Mouse (Mus musculus): ENCODE results near the gene Slc45a3. TPM values are rescaled to one million over a fixed set of nuclear protein-coding genes. Genes with fewer than 3 reads are reported as not detected.
A peak's percentile ranks its signal among the peaks of the same experiment; 100 is the strongest.

The Slc45a3 gene
- total RNA-seq, 2 experiments from 2014 or later = 6.1 to 8.2 TPM

- intact Hi-C loops (cut with DNase I) = no loop called here
- DNase-seq = peak; percentile 51 to 55
Measured at GRCm38 (mm10) chr1:131963085-131963951, 551 bp downstream of the Slc45a3 start.

GRCm38 (mm10) chr1:131964100-131964499, 1.3 kb downstream of the Slc45a3 start:
- DNase-seq = peak; percentile 27 to 33
- intact Hi-C loops (cut with DNase I) = no loop called here

- intact Hi-C loops (cut with DNase I) = no loop called here
Measured at GRCm38 (mm10) chr1:131964580-131964979, 1.8 kb downstream of the Slc45a3 start.

GRCm38 (mm10) chr1:131965818-131966217, 3.1 kb downstream of the Slc45a3 start:
- DNase-seq = no peak
- intact Hi-C loops (cut with DNase I) = no loop called here

More at GRCm38 (mm10) chr1:131964580-131964979, 1.8 kb downstream of the Slc45a3 start:
- DNase-seq = no peak

GRCm38 (mm10) chr1:131967336-131967735, 4.6 kb downstream of the Slc45a3 start:
- no peak for DNase-seq
- intact Hi-C loops (cut with DNase I) = no loop called here

GRCm38 (mm10) chr1:131968556-131968955, 5.8 kb downstream of the Slc45a3 start:
- intact Hi-C loops (cut with DNase I) = no loop called here
- DNase-seq = no peak

GRCm38 (mm10) chr1:131968983-131969382, 6.2 kb downstream of the Slc45a3 start:
- no peak for DNase-seq
- intact Hi-C loops (cut with DNase I) = no loop called here

- no peak for DNase-seq
- intact Hi-C loops (cut with DNase I) = no loop called here
Measured at GRCm38 (mm10) chr1:131969825-131970224, 7.1 kb downstream of the Slc45a3 start.

GRCm38 (mm10) chr1:131970322-131970660, 7.5 kb downstream of the Slc45a3 start:
- intact Hi-C loops (cut with DNase I) = no loop called here

GRCm38 (mm10) chr1:131970661-131971520, 8.1 kb downstream of the Slc45a3 start:
- intact Hi-C loops (cut with DNase I) = no loop called here
- no peak for DNase-seq

More at GRCm38 (mm10) chr1:131970322-131970660, 7.5 kb downstream of the Slc45a3 start:
- DNase-seq = no peak

- intact Hi-C loops (cut with DNase I) = no loop called here
Measured at GRCm38 (mm10) chr1:131971771-131972497, 9.2 kb downstream of the Slc45a3 start.

GRCm38 (mm10) chr1:131972498-131973334, 9.9 kb downstream of the Slc45a3 start:
- intact Hi-C loops (cut with DNase I) = no loop called here
- no peak for DNase-seq

More at GRCm38 (mm10) chr1:131971771-131972497, 9.2 kb downstream of the Slc45a3 start:
- no peak for DNase-seq

GRCm38 (mm10) chr1:131973991-131974390, 11.2 kb downstream of the Slc45a3 start:
- intact Hi-C loops (cut with DNase I) = no loop called here
- no peak for DNase-seq

- intact Hi-C loops (cut with DNase I) = no loop called here
- no peak for DNase-seq
Measured at GRCm38 (mm10) chr1:131976886-131977285, 14.1 kb downstream of the Slc45a3 start.

GRCm38 (mm10) chr1:131980471-131980870, 17.7 kb downstream of the Slc45a3 start:
- intact Hi-C loops (cut with DNase I) = loop anchor here (2.0 to 5.0 kb wide), 2 partner anchors 67 to 70 kb away; partner anchors contain the start of gene Nucks1
- DNase-seq = no peak

- intact Hi-C loops (cut with DNase I) = loop anchor here (1.0 to 5.0 kb wide), 3 partner anchors 44 to 71 kb away; partner anchors contain the start of gene Nucks1
Measured at GRCm38 (mm10) chr1:131981378-131982013, 18.7 kb downstream of the Slc45a3 start.

GRCm38 (mm10) chr1:131982907-131983306, 20.1 kb downstream of the Slc45a3 start:
- DNase-seq = peak; percentile 79 to 87
- intact Hi-C loops (cut with DNase I) = loop anchor here (5.0 kb wide), 1 partner anchor 64 kb away; no protein-coding TSS in a partner anchor

More at GRCm38 (mm10) chr1:131981378-131982013, 18.7 kb downstream of the Slc45a3 start:
- peak; percentile 82 to 90 for DNase-seq

GRCm38 (mm10) chr1:131983806-131984205, 21.0 kb downstream of the Slc45a3 start:
- DNase-seq = no peak
- intact Hi-C loops (cut with DNase I) = loop anchor here (5.0 kb wide), 1 partner anchor 63 kb away; no protein-coding TSS in a partner anchor

GRCm38 (mm10) chr1:131987432-131987831, 24.7 kb downstream of the Slc45a3 start:
- intact Hi-C loops (cut with DNase I) = no loop called here
- DNase-seq = no peak
